Mouse (Mus musculus): ENCODE results near the gene Nipsnap2.

DNA sequence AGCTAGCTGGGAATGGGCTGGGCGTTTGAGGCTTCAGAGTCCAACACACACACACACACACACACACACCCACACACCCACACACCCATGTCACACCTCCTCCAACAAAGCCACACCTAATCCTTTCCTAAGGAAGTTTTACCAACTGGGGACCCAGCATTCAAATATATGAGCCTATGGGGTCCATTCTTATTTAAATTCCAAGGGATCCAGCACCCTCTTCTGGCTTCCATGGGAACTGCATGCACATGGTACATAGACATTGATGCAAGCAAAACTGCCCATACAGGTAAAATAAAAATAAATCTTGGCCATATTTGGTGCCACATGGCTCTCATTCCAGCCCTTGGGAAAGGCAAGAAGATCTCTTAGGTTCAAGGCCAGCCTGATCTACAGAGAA, 16.1 kb downstream of the Nipsnap2 start:
- TF ChIP-seq CTCF (IDR thresholded peaks at IDR 0.05; ENCODE audit: low read depth, low read length) (no peak), POLR2A (IDR thresholded peaks at IDR 0.05; ENCODE audit: borderline replicate concordance, low read depth, low read length) (no peak)

Measured in bone marrow macrophage, adult 2 months (primary cell).